Mouse (Mus musculus): Measurements from ENCODE around the gene Parp3. TPM values are rescaled to one million over a fixed set of nuclear protein-coding genes. Genes with fewer than 3 reads are reported as not detected.
A peak's percentile ranks its signal among the peaks of the same experiment; 100 is the strongest.

Parp3 gene
- 1.2 and 1.3 TPM in 2 replicates for polyA plus RNA-seq (2014; fragmentation: Nextera tagmentation; extraction: Ambion mirVana)

- H3K27ac ChIP-seq (replicated peaks in 1 of 2; ENCODE audit: control insufficient read depth in 1 of 2, insufficient read depth in 1 of 2, low read depth in 2 of 2, low read length in 2 of 2), result peak within 1 kb of the TSS; percentile 3 to 56
- peaks cover 20% of the 10 kb centered on the region for H3K36me3 ChIP-seq (ENCODE audit: control insufficient read depth, insufficient read depth, low read length)
- under 1% methylated on average over 41 of the region's 41 CpGs for WGBS
- H3K27me3 ChIP-seq (ENCODE audit: control insufficient read depth, insufficient read depth, low read length), result no peaks in the 10 kb centered on the region
- H3K4me2 ChIP-seq (ENCODE audit: low read length), result peak within 1 kb of the TSS; percentile 85
- peaks cover 23 to 25% of the 10 kb centered on the region in 2 experiments for H3K4me1 ChIP-seq (ENCODE audit: control insufficient read depth in 2 of 2, insufficient read depth in 2 of 2, low read length in 2 of 2)
- ATAC-seq (ENCODE audit: insufficient number of reproducible peaks, insufficient read depth, low FRiP score, low read depth), result peak; percentile 95
- peak within 1 kb of the TSS; percentile 47 to 65 for H3K4me3 ChIP-seq (ENCODE audit: control insufficient read depth in 1 of 2, insufficient read depth in 1 of 2, low read depth in 1 of 2, low read length in 2 of 2)
- H3K9me3 ChIP-seq (ENCODE audit: control insufficient read depth, low read length), result no peaks in the 10 kb centered on the region
- peak within 1 kb of the TSS; percentile 70 for H3K9ac ChIP-seq (ENCODE audit: low read length)
Observed at GRCm38 (mm10) chr9:106476924-106477484, at the start of gene Parp3. Parp3 (minus strand) TSS chr9:106476949.

DNA sequence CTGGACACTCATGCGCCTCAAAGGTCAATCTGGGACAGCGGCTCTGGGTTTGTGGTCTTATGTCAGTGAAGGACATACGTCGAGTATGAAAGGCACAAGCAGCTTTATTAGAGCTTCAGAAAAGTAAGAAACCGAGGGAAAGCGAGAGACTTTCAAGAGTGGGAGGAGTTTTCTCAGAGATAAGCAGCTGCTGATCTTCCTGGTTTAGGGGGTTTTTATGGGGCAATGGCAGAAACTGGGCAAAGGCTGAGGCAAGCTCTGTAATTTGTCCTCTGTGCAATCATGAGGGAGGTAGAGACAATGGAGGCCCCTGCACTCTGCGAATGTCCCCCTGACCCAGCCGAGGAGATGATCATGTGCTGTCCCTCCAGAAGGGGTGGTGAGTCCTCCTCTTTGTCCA is 43.2 kb upstream of the Parp3 start:
- Histone ChIP-seq H3K4me1 (ENCODE audit: control insufficient read depth in 2 of 2, insufficient read depth in 2 of 2, low read length in 2 of 2) (no peaks in the 10 kb centered on the region), H3K27me3 (ENCODE audit: control insufficient read depth, insufficient read depth, low read length) (peaks cover 3% of the 10 kb centered on the region; the same call in 1 of the 2 replicates), H3K9me3 (ENCODE audit: control insufficient read depth, low read length) (no peaks in the 10 kb centered on the region), H3K4me3 (ENCODE audit: control insufficient read depth in 1 of 2, insufficient read depth in 1 of 2, low read depth in 1 of 2, low read length in 2 of 2) (no peak overlapping the region), H3K36me3 (ENCODE audit: control insufficient read depth, insufficient read depth, low read length) (no peaks in the 10 kb centered on the region), H3K27ac (replicated peaks in 1 of 2; ENCODE audit: control insufficient read depth in 1 of 2, insufficient read depth in 1 of 2, low read depth in 2 of 2, low read length in 2 of 2) (no peak overlapping the region), H3K9ac (ENCODE audit: low read length) (no peak overlapping the region), H3K4me2 (ENCODE audit: low read length) (no peak overlapping the region)
- 69% methylated on average over 8 of the region's 8 CpGs for WGBS
- ATAC-seq (ENCODE audit: insufficient number of reproducible peaks, insufficient read depth, low FRiP score, low read depth), result no peak

DNA sequence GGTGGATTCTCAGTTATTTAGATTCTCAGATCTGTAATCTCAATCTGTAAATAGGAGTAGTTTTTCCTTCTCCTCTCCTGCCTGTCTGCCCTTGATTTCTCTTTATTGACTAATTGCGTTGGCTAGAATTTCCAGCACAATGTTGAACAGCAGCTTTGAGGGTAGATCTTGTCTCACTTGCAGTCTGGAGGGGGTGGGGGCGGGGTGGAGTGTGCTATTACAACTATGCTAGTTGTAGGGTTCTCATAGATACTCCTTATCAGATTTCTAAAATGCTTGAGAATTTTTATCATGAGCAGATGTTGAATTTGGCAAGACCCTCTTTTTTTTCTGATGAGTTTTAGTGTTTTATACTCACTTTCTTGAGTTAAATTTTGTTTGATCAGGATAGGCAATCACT is 42.7 kb upstream of the Parp3 start:
- H3K4me2 ChIP-seq (ENCODE audit: low read length), result no peak overlapping the region
- no peak overlapping the region for H3K27ac ChIP-seq (replicated peaks in 1 of 2; ENCODE audit: control insufficient read depth in 1 of 2, insufficient read depth in 1 of 2, low read depth in 2 of 2, low read length in 2 of 2)
- H3K9ac ChIP-seq (ENCODE audit: low read length), result no peak overlapping the region
- WGBS, result 72% methylated on average over 2 of the region's 2 CpGs
- H3K9me3 ChIP-seq (ENCODE audit: control insufficient read depth, low read length), result no peaks in the 10 kb centered on the region
- no peak overlapping the region for H3K4me3 ChIP-seq (ENCODE audit: control insufficient read depth in 1 of 2, insufficient read depth in 1 of 2, low read depth in 1 of 2, low read length in 2 of 2)
- peaks cover 5% of the 10 kb centered on the region; the same call in 1 of the 2 replicates for H3K27me3 ChIP-seq (ENCODE audit: control insufficient read depth, insufficient read depth, low read length)
- H3K4me1 ChIP-seq (ENCODE audit: control insufficient read depth in 2 of 2, insufficient read depth in 2 of 2, low read length in 2 of 2), result no peaks in the 10 kb centered on the region
- ATAC-seq (ENCODE audit: insufficient number of reproducible peaks, insufficient read depth, low FRiP score, low read depth), result no peak
- H3K36me3 ChIP-seq (ENCODE audit: control insufficient read depth, insufficient read depth, low read length), result no peaks in the 10 kb centered on the region

- WGBS, result 87% methylated on average over 4 of the region's 4 CpGs
- Histone ChIP-seq H3K4me2 (ENCODE audit: low read length) (no peak within 1 kb of the TSS), H3K4me1 (ENCODE audit: control insufficient read depth in 2 of 2, insufficient read depth in 2 of 2, low read length in 2 of 2) (peaks cover 5 to 9% of the 10 kb centered on the region in 2 experiments; a peak in 3 of 4 replicates), H3K4me3 (ENCODE audit: control insufficient read depth in 1 of 2, insufficient read depth in 1 of 2, low read depth in 1 of 2, low read length in 2 of 2) (no peak within 1 kb of the TSS), H3K9ac (ENCODE audit: low read length) (no peak within 1 kb of the TSS), H3K27ac (replicated peaks in 1 of 2; ENCODE audit: control insufficient read depth in 1 of 2, insufficient read depth in 1 of 2, low read depth in 2 of 2, low read length in 2 of 2) (no peak within 1 kb of the TSS), H3K27me3 (ENCODE audit: control insufficient read depth, insufficient read depth, low read length) (0 out of 2 replicates have a peak, but pooled peaks cover 6% of the 10 kb centered on the region), H3K36me3 (ENCODE audit: control insufficient read depth, insufficient read depth, low read length) (no peaks in the 10 kb centered on the region), H3K9me3 (ENCODE audit: control insufficient read depth, low read length) (no peaks in the 10 kb centered on the region)
- ATAC-seq (ENCODE audit: insufficient number of reproducible peaks, insufficient read depth, low FRiP score, low read depth), result no peak
Observed at GRCm38 (mm10) chr9:106514273-106514672, 37.5 kb upstream of the Parp3 start, which contains the start of gene Iqcf5. Iqcf5 (plus strand) TSS chr9:106514573.

DNA sequence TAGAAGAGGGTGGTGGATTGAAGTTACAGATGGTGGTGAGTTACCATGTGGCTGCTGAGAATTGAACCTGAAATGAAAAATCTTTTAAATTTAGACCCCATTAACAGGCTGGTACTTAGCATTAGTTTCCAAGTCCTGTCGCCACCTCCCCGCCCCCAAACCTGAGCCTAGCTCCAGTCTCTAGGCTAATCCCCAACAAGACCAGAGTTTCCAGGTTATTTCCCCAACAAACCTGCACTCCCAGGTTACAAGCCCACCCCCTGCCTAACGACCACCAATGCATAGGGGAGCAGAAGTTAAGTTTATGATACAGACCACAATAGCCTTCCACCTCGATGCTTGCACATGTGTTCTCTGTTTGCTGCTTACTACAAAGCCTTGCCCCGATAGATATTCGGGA is 36.8 kb upstream of the Parp3 start:
- no peak for ATAC-seq (ENCODE audit: insufficient number of reproducible peaks, insufficient read depth, low FRiP score, low read depth)
- Histone ChIP-seq H3K27me3 (ENCODE audit: control insufficient read depth, insufficient read depth, low read length) (peaks cover 9% of the 10 kb centered on the region), H3K4me3 (ENCODE audit: control insufficient read depth in 1 of 2, insufficient read depth in 1 of 2, low read depth in 1 of 2, low read length in 2 of 2) (no peak overlapping the region), H3K9me3 (ENCODE audit: control insufficient read depth, low read length) (no peaks in the 10 kb centered on the region), H3K4me1 (ENCODE audit: control insufficient read depth in 2 of 2, insufficient read depth in 2 of 2, low read length in 2 of 2) (peaks cover 5 to 9% of the 10 kb centered on the region in 2 experiments; a peak in 3 of 4 replicates), H3K9ac (ENCODE audit: low read length) (no peak overlapping the region), H3K36me3 (ENCODE audit: control insufficient read depth, insufficient read depth, low read length) (no peaks in the 10 kb centered on the region), H3K27ac (replicated peaks in 1 of 2; ENCODE audit: control insufficient read depth in 1 of 2, insufficient read depth in 1 of 2, low read depth in 2 of 2, low read length in 2 of 2) (no peak overlapping the region), H3K4me2 (ENCODE audit: low read length) (no peak overlapping the region)
- 68% methylated on average over 6 of the region's 6 CpGs for WGBS

DNA sequence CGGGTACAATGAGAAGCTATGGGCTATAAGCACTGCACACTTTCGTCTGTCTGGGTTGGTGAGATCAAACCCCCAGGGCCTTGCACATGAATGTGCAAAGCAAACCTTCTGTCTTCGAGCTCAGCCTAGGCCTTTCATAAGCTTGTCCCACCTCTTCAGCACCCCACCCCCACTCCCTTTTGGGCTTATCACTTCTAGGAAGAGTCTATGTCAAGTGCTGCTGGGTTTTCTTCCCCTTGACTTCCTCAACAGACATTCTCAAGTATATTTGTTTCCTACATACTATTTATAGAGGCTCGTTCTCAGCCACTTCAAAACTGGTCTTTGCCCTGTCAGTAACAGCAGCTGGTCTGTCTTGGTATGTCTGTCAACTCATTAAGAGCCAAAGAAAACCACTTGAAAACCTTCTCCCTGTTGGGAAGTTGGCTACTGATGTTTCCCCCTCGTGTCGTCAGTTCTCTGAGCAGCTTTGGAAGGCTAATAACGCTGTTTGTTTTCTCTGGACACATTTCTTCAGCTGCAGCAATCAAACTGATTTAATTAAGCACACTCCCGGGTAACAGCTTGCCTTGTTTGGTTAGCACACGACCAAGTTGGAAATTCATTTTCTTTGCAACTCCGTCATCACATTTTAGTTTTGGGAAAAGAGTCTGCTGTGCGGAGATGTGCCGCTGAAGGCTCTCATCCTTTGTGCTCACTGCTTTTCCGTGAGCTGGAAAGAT is 36.1 kb upstream of the Parp3 start:
- 28% methylated on average over 13 of the region's 13 CpGs for WGBS
- no peak for ATAC-seq (ENCODE audit: insufficient number of reproducible peaks, insufficient read depth, low FRiP score, low read depth)
- H3K9me3 ChIP-seq (ENCODE audit: control insufficient read depth, low read length), result no peaks in the 10 kb centered on the region

DNA sequence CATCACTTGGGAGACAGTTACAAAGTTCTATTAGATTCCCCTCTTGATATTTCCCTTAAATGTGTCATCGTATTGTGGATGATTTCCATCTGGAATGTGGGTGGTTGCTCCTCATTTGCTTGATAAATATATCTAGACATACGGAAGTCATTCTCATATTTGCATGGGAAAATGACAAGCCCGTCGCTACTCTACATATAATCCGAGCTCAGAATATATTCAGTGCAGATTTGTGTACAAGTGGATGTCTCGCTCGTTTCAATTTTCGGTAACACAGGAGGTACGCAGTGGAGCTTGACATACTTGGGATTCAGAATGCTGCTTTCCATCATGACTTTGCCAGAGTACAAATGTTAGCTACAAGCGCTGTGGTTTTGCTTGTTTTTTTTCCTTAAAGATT is 32.6 kb upstream of the Parp3 start:
- no peak overlapping the region for H3K4me2 ChIP-seq (ENCODE audit: low read length)
- H3K27ac ChIP-seq (replicated peaks in 1 of 2; ENCODE audit: control insufficient read depth in 1 of 2, insufficient read depth in 1 of 2, low read depth in 2 of 2, low read length in 2 of 2), result no peak overlapping the region
- H3K9me3 ChIP-seq (ENCODE audit: control insufficient read depth, low read length), result no peaks in the 10 kb centered on the region
- H3K4me3 ChIP-seq (ENCODE audit: control insufficient read depth in 1 of 2, insufficient read depth in 1 of 2, low read depth in 1 of 2, low read length in 2 of 2), result no peak overlapping the region
- no peaks in the 10 kb centered on the region for H3K36me3 ChIP-seq (ENCODE audit: control insufficient read depth, insufficient read depth, low read length)
- H3K4me1 ChIP-seq (ENCODE audit: control insufficient read depth in 2 of 2, insufficient read depth in 2 of 2, low read length in 2 of 2), result peaks cover 5 to 9% of the 10 kb centered on the region in 2 experiments; a peak in 3 of 4 replicates
- 86% methylated on average over 10 of the region's 10 CpGs for WGBS
- no peak for ATAC-seq (ENCODE audit: insufficient number of reproducible peaks, insufficient read depth, low FRiP score, low read depth)
- no peak overlapping the region for H3K9ac ChIP-seq (ENCODE audit: low read length)
- peaks cover 7% of the 10 kb centered on the region for H3K27me3 ChIP-seq (ENCODE audit: control insufficient read depth, insufficient read depth, low read length)

More for the DNA sequence above, 36.1 kb upstream of the Parp3 start:
- H3K4me3 ChIP-seq (ENCODE audit: control insufficient read depth in 1 of 2, insufficient read depth in 1 of 2, low read depth in 1 of 2, low read length in 2 of 2), result no peak overlapping the region
- no peak overlapping the region for H3K9ac ChIP-seq (ENCODE audit: low read length)
- no peaks in the 10 kb centered on the region for H3K36me3 ChIP-seq (ENCODE audit: control insufficient read depth, insufficient read depth, low read length)
- H3K27ac ChIP-seq (replicated peaks in 1 of 2; ENCODE audit: control insufficient read depth in 1 of 2, insufficient read depth in 1 of 2, low read depth in 2 of 2, low read length in 2 of 2), result no peak overlapping the region
- peaks cover 5 to 9% of the 10 kb centered on the region in 2 experiments; a peak in 3 of 4 replicates for H3K4me1 ChIP-seq (ENCODE audit: control insufficient read depth in 2 of 2, insufficient read depth in 2 of 2, low read length in 2 of 2)
- H3K27me3 ChIP-seq (ENCODE audit: control insufficient read depth, insufficient read depth, low read length), result peaks cover 9% of the 10 kb centered on the region
- H3K4me2 ChIP-seq (ENCODE audit: low read length), result 0 out of 2 replicates have a peak overlapping the region, but pooled peaks have one; percentile 17
